Mouse (Mus musculus): Measurements from ENCODE around the gene Olfr944.

DNA sequence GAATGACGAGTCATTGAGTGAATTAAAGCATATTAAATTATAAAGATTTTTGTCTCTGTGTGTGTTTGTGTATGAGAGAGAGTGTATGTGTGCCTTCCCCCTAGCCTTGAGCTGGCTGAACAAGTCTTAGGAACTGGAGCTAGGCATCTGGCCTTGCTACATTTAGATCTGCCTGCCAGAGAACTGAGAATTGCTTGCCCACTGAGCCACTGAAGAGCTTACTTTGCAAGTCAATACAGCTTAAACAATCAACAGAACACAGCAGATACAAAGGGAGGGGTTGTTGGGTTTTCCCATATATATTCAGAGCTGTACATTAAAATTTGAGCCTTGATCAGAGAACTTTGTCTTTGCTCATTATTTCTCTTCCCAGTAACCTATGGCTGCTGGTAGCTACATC lies 49.3 kb upstream of the Olfr944 start:
- TF ChIP-seq GATA1 (IDR thresholded peaks at IDR 0.05; ENCODE audit: borderline replicate concordance, low read length) (no peak), FLI1 (IDR thresholded peaks at IDR 0.05; ENCODE audit: low read length) (no peak)
